ENCODE assay signal across 26 mouse cellular contexts in the genomic region with DNA sequence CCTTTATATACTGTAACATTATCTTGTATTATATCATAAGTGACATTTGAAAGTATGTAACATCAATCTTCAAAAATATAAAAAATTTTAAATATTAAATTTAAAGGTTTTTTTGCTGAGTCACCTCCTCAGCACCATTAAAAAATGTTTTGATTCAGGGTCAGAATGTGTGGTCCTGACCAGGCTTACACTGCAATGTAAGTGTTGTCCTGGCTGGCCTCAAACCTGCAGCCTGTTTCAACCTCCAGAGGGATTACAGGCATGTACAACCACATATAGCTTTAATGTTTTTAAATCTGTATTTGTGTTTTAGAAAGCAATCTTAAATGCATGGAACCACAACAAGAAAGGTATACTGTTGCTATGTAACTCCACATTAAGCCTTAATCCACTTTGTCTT.
"Had no signal": no experiment of that assay in that cellular context is flagged by ENCODE, and none has a peak within 500 bp of the region (broad histone marks: within the 10 kb centered on the region; RNA-seq: fewer than 3 reads in every experiment).

No protein-coding gene starts in this region.

- H3K9me3 ChIP-seq: embryonic facial prominence, embryonic 10.5 days; embryonic facial prominence, embryonic 12.5 days; embryonic facial prominence, embryonic 13.5 days; embryonic facial prominence, embryonic 15.5 days; forebrain, embryonic 15.5 days; heart, embryonic 10.5 days had no signal

- H3K4me1 ChIP-seq: embryonic facial prominence, embryonic 10.5 days; embryonic facial prominence, embryonic 12.5 days; embryonic facial prominence, embryonic 13.5 days; embryonic facial prominence, embryonic 15.5 days; forebrain, embryonic 15.5 days; heart, embryonic 10.5 days had no signal

- H3K4me2 ChIP-seq: embryonic facial prominence, embryonic 12.5 days; embryonic facial prominence, embryonic 13.5 days; embryonic facial prominence, embryonic 15.5 days; forebrain, embryonic 15.5 days; heart, embryonic 11.5 days had no signal

- H3K4me3 ChIP-seq: embryonic facial prominence, embryonic 10.5 days; embryonic facial prominence, embryonic 12.5 days; embryonic facial prominence, embryonic 13.5 days; embryonic facial prominence, embryonic 15.5 days; erythroblast, embryonic 14.5 days; forebrain, embryonic 15.5 days; gastrocnemius, adult 2 months; heart, adult 2 months; heart, embryonic 10.5 days had no signal

- H3K9ac ChIP-seq: embryonic facial prominence, embryonic 12.5 days; embryonic facial prominence, embryonic 13.5 days; embryonic facial prominence, embryonic 15.5 days; forebrain, embryonic 15.5 days had no signal

- H3K27me3 ChIP-seq: embryonic facial prominence, embryonic 12.5 days; embryonic facial prominence, embryonic 13.5 days; embryonic facial prominence, embryonic 15.5 days; forebrain, embryonic 15.5 days had no signal

- H3K27ac ChIP-seq: embryonic facial prominence, embryonic 10.5 days; embryonic facial prominence, embryonic 12.5 days; embryonic facial prominence, embryonic 13.5 days; embryonic facial prominence, embryonic 15.5 days; forebrain, embryonic 15.5 days; gastrocnemius, adult 2 months; heart, adult 2 months; heart, embryonic 10.5 days had no signal

- H3K36me3 ChIP-seq: embryonic facial prominence, embryonic 10.5 days; embryonic facial prominence, embryonic 12.5 days; embryonic facial prominence, embryonic 13.5 days; embryonic facial prominence, embryonic 15.5 days; forebrain, embryonic 15.5 days; heart, embryonic 10.5 days had no signal

- DNase-seq: cerebellum, adult 18-20 months; cerebellum, adult 2 months; cerebellum, adult 8-10 months; cerebellum, adult 9-10 months; cerebellum, adult 9-11 months; cerebellum, postnatal 10 days; cerebellum, postnatal 14 days; cerebellum, postnatal 25 days; cerebellum, postnatal 36 days; embryo, embryonic 11 days; gastrocnemius, adult 2 months; gastrocnemius, postnatal 10 days; gastrocnemius, postnatal 14 days; gastrocnemius, postnatal 25 days; gastrocnemius, postnatal 36 days; heart, adult 11 months; heart, adult 18-20 months; heart, adult 2 months had no signal
